Mouse (Mus musculus) lung, embryonic 14.5 days (tissue): ENCODE data around the gene Usp54. TPM values are rescaled to one million over a fixed set of nuclear protein-coding genes. Genes with fewer than 3 reads are reported as not detected.

ENCODE experiments used
- ATAC-seq: fragments of 200-750 bp; cut with Nextera tagmentation; 2 replicates; pipeline ENCODE4 v1.8.0; 2017; ENCODE audit warnings: mild to moderate bottlenecking, moderate TSS enrichment, moderate library complexity; ENCODE audit not compliant: insufficient read depth
- DNase-seq: peaks from one replicate; pipeline ENCODE4 v3.0.0-alpha.2; 2015
- H3K27ac ChIP-seq: fragments of 300-500 bp; sonication (generic); 2 replicates; pipeline ENCODE4 v1.5.1; 2014; ENCODE audit warnings: low read depth, mild to moderate bottlenecking, moderate library complexity
- H3K27me3 ChIP-seq: fragments of 300-500 bp; sonication (generic); 2 replicates; pipeline ENCODE4 v1.6.1; 2014; ENCODE audit warnings: low read length, control low read depth; ENCODE audit not compliant: insufficient read depth
- H3K36me3 ChIP-seq: fragments of 300-500 bp; sonication (generic); 2 replicates; pipeline ENCODE4 v1.6.1; 2014; ENCODE audit warnings: control low read depth; ENCODE audit not compliant: insufficient read depth
- H3K4me1 ChIP-seq: fragments of 300-500 bp; sonication (generic); 2 replicates; pipeline ENCODE4 v1.6.1; 2014; ENCODE audit warnings: antibody characterized with exemption, control low read depth; ENCODE audit not compliant: insufficient read depth
- H3K4me2 ChIP-seq: fragments of 300-500 bp; sonication (generic); 2 replicates; pipeline ENCODE4 v1.6.1; 2014; ENCODE audit warnings: mild to moderate bottlenecking
- H3K4me3 ChIP-seq: fragments of 300-500 bp; sonication (generic); 2 replicates; pipeline ENCODE4 v1.5.1; 2014; ENCODE audit warnings: low read depth, low read length
- H3K9ac ChIP-seq: fragments of 300-500 bp; sonication (generic); 2 replicates; pipeline ENCODE4 v1.6.1; 2014
- H3K9me3 ChIP-seq: fragments of 300-500 bp; sonication (generic); 2 replicates; pipeline ENCODE4 v1.6.1; 2016; ENCODE audit warnings: low read depth, low read length, control low read depth
- CTCF ChIP-seq: IDR thresholded peaks from 2 replicates; pipeline ENCODE4 v1.5.1; 2016; ENCODE audit warnings: antibody characterized with exemption, low read depth
- WGBS: fragments of 180-500 bp; shearing (Covaris S2); extraction: QIAGEN DNeasy Blood & Tissue Kit; methylation state at CpG from one replicate; pipeline ENCODE4 v1.1.7; 2014; 5-methylcytosine and 5-hydroxymethylcytosine counted together
- polyA plus RNA-seq: library from polyadenylated mRNA; unstranded; fragments of >200 nt; fragmentation: Nextera tagmentation; extraction: Ambion mirVana; gene quantifications from 2 replicates; pipeline ENCODE4 v1.2.1, GENCODE M21; 2014

Gene Usp54
- 10.0 and 11.8 TPM in 2 replicates for polyA plus RNA-seq

DNA sequence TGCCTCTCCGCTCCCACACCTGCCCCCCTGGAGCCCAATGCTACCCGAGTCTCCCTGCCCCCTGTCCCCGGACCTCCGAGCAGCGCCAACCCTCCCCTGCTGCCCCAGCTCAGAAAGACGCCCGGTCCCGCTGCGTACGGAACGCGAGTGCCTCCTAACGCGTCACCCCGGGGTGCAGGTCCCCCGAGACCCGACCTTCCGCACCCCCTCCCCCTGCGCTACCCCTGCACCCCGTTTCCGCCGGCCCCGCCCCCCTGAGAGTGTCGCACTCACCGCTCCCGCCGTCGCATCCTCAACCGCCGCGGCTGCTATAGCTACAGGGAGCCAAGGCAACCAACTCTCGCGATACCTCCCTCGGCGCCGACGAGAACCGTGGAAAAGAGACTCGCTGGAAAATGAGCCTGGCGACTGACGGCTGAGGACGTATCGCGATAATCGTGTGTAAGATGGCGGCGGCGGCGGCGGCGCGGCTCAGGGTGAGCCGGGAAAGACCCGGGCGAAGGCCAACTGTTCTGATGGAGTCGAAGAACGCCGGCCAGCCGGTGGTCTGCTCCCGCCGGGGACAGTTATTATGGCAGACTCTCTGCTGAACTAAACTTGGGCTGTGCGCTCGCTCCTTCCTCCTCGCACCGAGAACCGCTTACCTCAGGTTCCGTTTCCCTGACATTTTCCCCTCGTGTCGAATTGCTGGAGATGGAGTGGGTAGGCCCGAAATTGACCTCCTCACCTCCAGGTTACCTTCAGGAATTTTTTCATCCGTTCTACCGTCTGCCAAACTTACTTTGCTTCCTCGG, at the start of gene Usp54:
Gene Usp54 (minus strand): TSS at position 420 of the 794 bp plus-strand sequence.
- WGBS: under 1% methylated on average over 73 of the region's 73 CpGs
- no peak for TF ChIP-seq CTCF
- Histone ChIP-seq H3K4me2 (peak within 1 kb of the TSS; percentile 89), H3K4me3 (peak within 1 kb of the TSS; percentile 76), H3K27me3 (no peaks in the 10 kb centered on the region), H3K9me3 (no peaks in the 10 kb centered on the region), H3K27ac (peak within 1 kb of the TSS; percentile 85), H3K4me1 (0 out of 2 replicates have a peak, but pooled peaks cover 2% of the 10 kb centered on the region), H3K9ac (peak within 1 kb of the TSS; percentile 78), H3K36me3 (no peaks in the 10 kb centered on the region)
- ATAC-seq (peak; percentile 97), DNase-seq (peak; percentile 100)

DNA sequence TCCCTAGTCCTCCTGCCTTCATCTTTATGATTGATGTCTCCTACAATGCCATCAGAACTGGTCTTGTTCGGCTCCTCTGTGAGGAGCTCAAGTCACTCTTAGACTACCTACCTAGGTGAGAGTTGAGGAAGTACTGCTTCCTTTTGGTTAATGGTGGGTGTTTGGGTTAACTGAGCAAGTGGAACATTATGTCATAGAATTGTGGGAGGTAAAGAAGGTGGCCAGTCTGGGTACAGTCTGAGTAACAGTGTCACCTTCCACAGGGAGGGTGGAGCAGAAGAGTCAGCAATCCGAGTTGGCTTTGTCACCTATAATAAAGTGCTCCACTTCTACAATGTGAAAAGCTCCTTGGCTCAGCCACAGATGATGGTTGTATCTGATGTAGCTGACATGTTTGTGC, 48.1 kb upstream of the Usp54 start:
- WGBS: 81% methylated on average over 2 of the region's 2 CpGs
- Histone ChIP-seq H3K4me1 (no peaks in the 10 kb centered on the region), H3K4me3 (no peak overlapping the region)

DNA sequence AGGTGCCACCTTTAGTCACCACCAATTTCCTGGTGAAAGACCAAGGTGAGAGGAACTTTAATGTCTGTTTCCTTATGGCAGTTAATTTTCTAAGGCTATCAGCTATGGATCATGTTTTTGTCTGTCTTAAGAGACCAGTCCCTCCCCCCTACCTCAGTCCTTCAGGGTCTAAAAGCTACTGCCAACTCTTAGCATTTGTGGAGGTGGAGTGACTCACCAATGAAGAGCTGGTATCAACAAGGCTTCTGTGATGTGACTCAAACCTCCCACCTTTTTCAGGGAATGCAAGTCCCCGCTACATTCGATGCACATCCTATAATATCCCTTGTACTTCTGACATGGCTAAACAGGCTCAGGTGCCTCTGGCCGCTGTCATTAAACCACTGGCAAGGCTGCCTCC, 45.7 kb upstream of the Usp54 start:
- Histone ChIP-seq H3K36me3 (peaks cover 99% of the 10 kb centered on the region), H3K27ac (no peak overlapping the region), H3K4me1 (no peaks in the 10 kb centered on the region), H3K4me3 (no peak overlapping the region), H3K4me2 (no peak overlapping the region), H3K9ac (no peak overlapping the region), H3K27me3 (no peaks in the 10 kb centered on the region), H3K9me3 (no peaks in the 10 kb centered on the region)
- ATAC-seq (no peak), DNase-seq (no peak)
- TF ChIP-seq CTCF: no peak
- WGBS: 96% methylated on average over 3 of the region's 3 CpGs

More for the DNA sequence above, 48.1 kb upstream of the Usp54 start:
- Histone ChIP-seq H3K36me3 (peaks cover 99% of the 10 kb centered on the region), H3K9ac (no peak overlapping the region), H3K9me3 (no peaks in the 10 kb centered on the region), H3K27ac (no peak overlapping the region), H3K27me3 (no peaks in the 10 kb centered on the region), H3K4me2 (no peak overlapping the region)
- ATAC-seq: no peak
- DNase-seq: no peak
- TF ChIP-seq CTCF: no peak

- no peaks in the 10 kb centered on the region for H3K4me1 ChIP-seq
- DNase-seq (no peak), ATAC-seq (peak; percentile 52; the same call in 1 of the 2 replicates)
- no peaks in the 10 kb centered on the region for H3K27me3 ChIP-seq
- H3K4me3 ChIP-seq: no peak overlapping the region
- no peak overlapping the region for H3K27ac ChIP-seq
- H3K4me2 ChIP-seq: no peak overlapping the region
- peaks cover 100% of the 10 kb centered on the region for H3K36me3 ChIP-seq
- 75% methylated on average over 3 of the region's 3 CpGs for WGBS
- no peak for TF ChIP-seq CTCF
- H3K9ac ChIP-seq: no peak overlapping the region
- H3K9me3 ChIP-seq: no peaks in the 10 kb centered on the region
Observed at GRCm38 (mm10) chr14:20682498-20682897, 41.6 kb upstream of the Usp54 start.

DNA sequence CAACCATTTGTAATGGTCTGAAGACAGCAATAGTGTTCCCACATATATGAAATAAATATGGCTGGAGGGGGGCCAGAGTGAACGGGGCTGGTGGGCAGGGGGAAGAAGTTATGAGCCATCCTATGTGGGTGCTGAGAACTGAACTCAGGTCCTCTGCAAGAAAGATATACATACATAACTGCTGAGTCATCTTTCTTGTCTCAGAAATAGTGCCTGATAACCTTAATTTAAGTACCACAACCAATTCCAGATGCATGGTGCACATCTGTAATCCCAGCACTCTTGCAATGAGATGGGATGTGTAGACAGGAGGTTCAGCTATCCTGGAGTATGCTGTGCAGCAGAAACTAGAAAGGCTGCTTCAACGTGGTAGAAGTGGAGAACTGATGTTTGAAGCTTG, 40.9 kb upstream of the Usp54 start:
- peaks cover 100% of the 10 kb centered on the region for H3K36me3 ChIP-seq
- WGBS: 90% methylated on average over 2 of the region's 2 CpGs
- H3K27ac ChIP-seq: no peak overlapping the region
- ATAC-seq (no peak), DNase-seq (no peak)
- no peaks in the 10 kb centered on the region for H3K9me3 ChIP-seq
- H3K9ac ChIP-seq: no peak overlapping the region
- no peaks in the 10 kb centered on the region for H3K4me1 ChIP-seq
- no peak overlapping the region for H3K4me3 ChIP-seq
- no peaks in the 10 kb centered on the region for H3K27me3 ChIP-seq
- TF ChIP-seq CTCF: no peak
- no peak overlapping the region for H3K4me2 ChIP-seq

DNA sequence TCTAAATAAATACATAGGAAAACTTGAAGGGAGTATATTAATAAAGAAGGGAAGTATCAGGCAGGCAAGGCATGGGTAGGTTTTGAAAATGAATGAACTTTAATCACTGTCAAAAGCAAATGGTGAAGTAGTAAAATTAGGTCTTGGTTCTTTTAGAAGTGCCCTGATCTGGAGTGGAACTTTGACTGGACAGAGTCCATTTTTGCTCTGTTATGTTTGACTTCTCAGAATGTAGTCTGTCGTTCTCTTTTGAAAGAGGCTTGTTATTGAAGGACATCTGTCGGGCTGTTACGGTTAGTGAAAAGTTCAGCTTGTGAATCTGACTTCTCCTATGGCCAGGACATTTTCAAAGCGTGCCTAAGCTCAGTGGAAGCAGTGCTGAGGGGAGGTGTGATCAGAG, 37.0 kb upstream of the Usp54 start:
- H3K9ac ChIP-seq: no peak overlapping the region
- H3K4me3 ChIP-seq: no peak overlapping the region
- peaks cover 8% of the 10 kb centered on the region; the same call in 1 of the 2 replicates for H3K4me1 ChIP-seq
- no peak for TF ChIP-seq CTCF
- no peak overlapping the region for H3K27ac ChIP-seq
- no peaks in the 10 kb centered on the region for H3K9me3 ChIP-seq
- ATAC-seq (no peak), DNase-seq (no peak)
- H3K36me3 ChIP-seq: peaks cover 75% of the 10 kb centered on the region
- WGBS: 85% methylated on average over 4 of the region's 4 CpGs
- no peak overlapping the region for H3K4me2 ChIP-seq
- H3K27me3 ChIP-seq: no peaks in the 10 kb centered on the region

DNA sequence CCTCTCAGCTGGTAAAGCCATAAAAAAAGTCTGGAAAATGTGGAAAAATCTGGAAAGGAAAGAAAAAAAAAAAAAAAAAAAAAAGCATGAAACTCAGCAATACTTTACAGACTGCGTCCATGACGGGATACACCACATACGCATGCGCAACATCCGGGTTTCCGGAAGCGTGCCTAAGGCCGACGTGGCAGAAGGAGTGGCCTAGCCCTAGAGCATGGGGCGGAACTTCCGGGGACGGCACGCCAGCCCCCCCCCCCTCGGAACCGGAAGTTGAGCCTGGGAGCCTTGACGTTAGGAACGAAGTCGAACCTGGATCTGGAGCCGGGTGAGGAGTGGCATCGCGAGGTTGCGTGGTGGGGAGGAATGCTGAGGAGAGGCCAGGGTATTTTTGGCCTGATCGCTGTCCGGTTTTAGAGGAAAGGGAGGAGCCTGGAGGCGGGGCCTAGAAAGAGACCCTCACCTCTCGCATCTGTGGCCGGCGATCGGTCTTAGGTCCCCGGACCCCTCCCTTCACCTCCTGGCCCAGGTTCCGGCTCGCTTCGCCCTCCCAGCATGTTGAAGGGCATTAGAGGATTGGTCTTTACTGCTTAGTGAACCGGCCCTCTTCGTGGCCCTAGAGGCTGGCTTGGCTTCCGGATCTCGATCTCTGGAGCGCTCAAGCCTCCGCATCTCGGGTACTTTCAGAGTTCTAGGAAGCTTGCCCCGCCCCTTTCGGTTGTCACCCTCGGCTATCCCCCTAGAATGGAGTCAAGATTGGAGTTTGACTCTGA, 33.4 kb upstream of the Usp54 start, which contains the start of gene Sec24c:
Gene Sec24c (plus strand): TSS at position 245 of the 770 bp plus-strand sequence.
- Histone ChIP-seq H3K9me3 (no peaks in the 10 kb centered on the region), H3K4me2 (peak within 1 kb of the TSS; percentile 68), H3K36me3 (peaks cover 38% of the 10 kb centered on the region), H3K4me3 (peak within 1 kb of the TSS; percentile 63), H3K9ac (peak within 1 kb of the TSS; percentile 65), H3K27ac (peak within 1 kb of the TSS; percentile 88), H3K4me1 (peaks cover 8% of the 10 kb centered on the region; the same call in 1 of the 2 replicates), H3K27me3 (no peaks in the 10 kb centered on the region)
- DNase-seq: peak; percentile 100
- no peak for TF ChIP-seq CTCF
- ATAC-seq: peak; percentile 96
- 2% methylated on average over 43 of the region's 43 CpGs for WGBS
